Mouse (Mus musculus) neural tube, embryonic 12.5 days (tissue): ENCODE results near the gene Wdr82. TPM values are rescaled to one million over a fixed set of nuclear protein-coding genes. Genes with fewer than 3 reads are reported as not detected.

Experiments used
- ATAC-seq: fragments of 200-750 bp; cut with Nextera tagmentation; 2 replicates; pipeline ENCODE4 v1.8.0; 2017; ENCODE audit warnings: low read depth, mild to moderate bottlenecking, moderate TSS enrichment, moderate library complexity; ENCODE audit not compliant: low FRiP score
- H3K27ac ChIP-seq: fragments of 300-500 bp; sonication (generic); 2 replicates; pipeline ENCODE4 v1.5.1; 2016
- H3K27me3 ChIP-seq: fragments of 300-500 bp; sonication (generic); replicated peaks from 2 replicates; pipeline ENCODE4 v1.6.1; 2016; ENCODE audit warnings: mild to moderate bottlenecking
- H3K36me3 ChIP-seq: fragments of 300-500 bp; sonication (generic); 2 replicates; pipeline ENCODE4 v1.6.1; 2016; ENCODE audit warnings: mild to moderate bottlenecking
- H3K4me1 ChIP-seq: fragments of 300-500 bp; sonication (generic); 2 replicates; pipeline ENCODE4 v1.6.1; 2016
- H3K4me2 ChIP-seq: fragments of 300-500 bp; sonication (generic); replicated peaks from 2 replicates; pipeline ENCODE4 v1.6.1; 2016; ENCODE audit warnings: mild to moderate bottlenecking
- H3K4me3 ChIP-seq: fragments of 300-500 bp; sonication (generic); 2 replicates; pipeline ENCODE4 v1.5.1; 2016
- H3K9ac ChIP-seq: fragments of 300-500 bp; sonication (generic); 2 replicates; pipeline ENCODE4 v1.6.1; 2016; ENCODE audit warnings: mild to moderate bottlenecking
- H3K9me3 ChIP-seq: fragments of 300-500 bp; sonication (generic); 2 replicates; pipeline ENCODE4 v1.6.1; 2016; ENCODE audit warnings: mild to moderate bottlenecking
- WGBS: fragments of 180-500 bp; shearing (Covaris S2); methylation state at CpG from one replicate; pipeline ENCODE4 v1.1.7; 2016; 5-methylcytosine and 5-hydroxymethylcytosine counted together
- polyA plus RNA-seq: library from polyadenylated mRNA; unstranded; fragments of >200 nt; fragmentation: Nextera tagmentation; extraction: Ambion mirVana; gene quantifications from 2 replicates; pipeline ENCODE4 v1.2.1, GENCODE M21; 2016

Gene Wdr82
- polyA plus RNA-seq, 1 experiment from 2014 or later: 27.6 TPM

- no peak for ATAC-seq
- H3K4me3 ChIP-seq: no peak overlapping the region
- H3K9me3 ChIP-seq: no peaks in the 10 kb centered on the region
- H3K4me1 ChIP-seq: no peaks in the 10 kb centered on the region
- 92% methylated on average over 5 of the region's 5 CpGs for WGBS
- no peak overlapping the region for H3K27ac ChIP-seq
- no peak overlapping the region for H3K9ac ChIP-seq
- peaks cover 85% of the 10 kb centered on the region for H3K36me3 ChIP-seq
- H3K27me3 ChIP-seq: no peaks in the 10 kb centered on the region
- no peak overlapping the region for H3K4me2 ChIP-seq
Observed at GRCm38 (mm10) chr9:106183996-106184395, 13.3 kb downstream of the Wdr82 start.

GRCm38 (mm10) chr9:106191355-106191754 lies 20.6 kb downstream of the Wdr82 start:
- H3K9me3 ChIP-seq: no peaks in the 10 kb centered on the region
- peaks cover 6% of the 10 kb centered on the region for H3K4me1 ChIP-seq
- H3K4me2 ChIP-seq: no peak overlapping the region
- no peak overlapping the region for H3K9ac ChIP-seq
- no peak overlapping the region for H3K4me3 ChIP-seq
- 98% methylated on average over 1 of the region's 1 CpGs for WGBS
- no peaks in the 10 kb centered on the region for H3K27me3 ChIP-seq
- no peak for ATAC-seq
- H3K36me3 ChIP-seq: peaks cover 71% of the 10 kb centered on the region
- no peak overlapping the region for H3K27ac ChIP-seq

DNA sequence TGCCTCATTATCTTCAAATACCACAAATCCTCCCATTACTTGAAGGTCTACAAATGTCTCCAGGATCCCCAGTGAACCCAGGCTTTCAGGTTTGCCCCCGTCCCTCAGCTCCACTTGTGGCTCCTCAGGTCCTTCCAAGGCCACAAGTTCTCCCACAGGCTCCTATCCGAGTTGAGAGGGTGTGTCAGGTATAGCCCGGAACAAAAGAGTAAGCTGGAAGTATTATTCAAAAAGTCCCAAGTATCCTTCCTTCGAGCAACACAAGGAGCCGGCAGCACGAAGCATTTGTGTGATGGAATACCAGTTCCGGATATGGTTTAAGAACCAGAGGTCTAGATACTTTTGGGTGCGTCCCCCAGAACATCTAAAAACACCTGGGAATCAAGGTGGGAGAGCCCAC lies 21.3 kb downstream of the Wdr82 start:
- Histone ChIP-seq H3K9me3 (no peaks in the 10 kb centered on the region), H3K27ac (no peak overlapping the region), H3K4me2 (no peak overlapping the region), H3K4me1 (peaks cover 6% of the 10 kb centered on the region), H3K36me3 (peaks cover 64% of the 10 kb centered on the region), H3K4me3 (no peak overlapping the region), H3K9ac (no peak overlapping the region), H3K27me3 (no peaks in the 10 kb centered on the region)
- 96% methylated on average over 8 of the region's 8 CpGs for WGBS
- ATAC-seq: no peak

DNA sequence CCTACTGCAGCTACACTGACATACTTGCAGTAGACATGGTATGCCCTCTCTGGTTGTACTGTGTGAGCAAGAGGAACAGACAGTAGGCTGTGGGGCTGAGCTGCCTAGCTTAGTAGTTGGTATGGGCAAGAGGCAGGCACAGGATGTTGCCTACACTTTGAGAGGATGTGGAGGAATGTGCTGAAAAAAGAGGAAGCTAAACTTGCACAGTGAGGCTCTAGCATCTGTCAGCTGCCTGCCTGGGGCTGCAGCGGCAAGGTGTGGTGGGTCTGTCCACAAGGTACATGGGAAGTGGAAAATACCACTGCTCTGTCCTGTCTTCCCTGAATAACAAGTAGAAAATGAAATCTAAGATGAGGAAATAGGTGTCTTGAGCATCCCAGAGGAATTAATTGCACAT lies 22.3 kb downstream of the Wdr82 start:
- Histone ChIP-seq H3K9ac (no peak overlapping the region), H3K4me2 (no peak overlapping the region), H3K27ac (no peak overlapping the region), H3K36me3 (peaks cover 56% of the 10 kb centered on the region), H3K27me3 (no peaks in the 10 kb centered on the region), H3K4me1 (peaks cover 7% of the 10 kb centered on the region), H3K4me3 (no peak overlapping the region), H3K9me3 (no peaks in the 10 kb centered on the region)
- WGBS: 97% methylated on average over 1 of the region's 1 CpGs
- no peak for ATAC-seq

GRCm38 (mm10) chr9:106193930-106194807 lies 23.4 kb downstream of the Wdr82 start:
- no peak overlapping the region for H3K4me3 ChIP-seq
- H3K4me1 ChIP-seq: peaks cover 17% of the 10 kb centered on the region
- H3K4me2 ChIP-seq: no peak overlapping the region
- no peaks in the 10 kb centered on the region for H3K9me3 ChIP-seq
- H3K36me3 ChIP-seq: peaks cover 44% of the 10 kb centered on the region
- no peak overlapping the region for H3K9ac ChIP-seq
- H3K27me3 ChIP-seq: no peaks in the 10 kb centered on the region
- 93% methylated on average over 8 of the region's 8 CpGs for WGBS
- H3K27ac ChIP-seq: no peak overlapping the region
- ATAC-seq: no peak

- Histone ChIP-seq H3K36me3 (peaks cover 29% of the 10 kb centered on the region), H3K27me3 (no peaks in the 10 kb centered on the region), H3K9ac (0 out of 2 replicates have a peak overlapping the region, but pooled peaks have one; percentile 13), H3K4me1 (peaks cover 22% of the 10 kb centered on the region), H3K9me3 (no peaks in the 10 kb centered on the region), H3K4me2 (no peak overlapping the region), H3K27ac (no peak overlapping the region), H3K4me3 (no peak overlapping the region)
- ATAC-seq: no peak
- WGBS: 81% methylated on average over 8 of the region's 8 CpGs
Observed at GRCm38 (mm10) chr9:106195693-106196092, 25.0 kb downstream of the Wdr82 start.

DNA sequence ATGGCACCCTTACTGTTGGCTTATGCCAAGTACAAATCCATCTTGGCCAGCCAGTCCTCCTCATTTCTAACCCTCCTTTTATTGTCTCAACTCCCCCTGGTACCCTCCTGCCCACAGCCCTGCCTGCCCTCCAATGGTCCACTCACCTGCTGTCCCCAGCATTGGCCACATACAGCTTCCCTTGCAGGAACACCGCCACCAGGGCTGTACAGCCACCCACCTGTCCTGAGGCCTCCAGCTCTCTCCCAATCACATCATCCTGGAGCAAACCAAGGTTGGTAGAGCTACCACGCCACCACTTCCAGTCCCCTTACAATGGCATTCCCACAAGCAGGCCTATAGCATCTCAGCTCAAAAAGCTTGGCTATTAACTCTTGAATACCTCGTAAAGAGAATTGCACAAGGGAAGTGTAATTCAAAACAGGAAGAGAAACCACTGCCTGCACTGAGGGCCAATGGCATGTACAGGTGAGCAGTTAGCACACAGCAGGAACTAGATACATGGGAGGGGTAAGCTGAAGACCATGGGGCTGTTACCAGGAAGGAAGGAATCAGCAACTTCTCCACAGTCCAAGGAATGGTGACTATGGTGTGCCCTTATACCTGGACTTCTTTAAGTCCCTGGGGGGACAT lies 26.5 kb downstream of the Wdr82 start:
- no peaks in the 10 kb centered on the region for H3K27me3 ChIP-seq
- H3K9me3 ChIP-seq: no peaks in the 10 kb centered on the region
- WGBS: 69% methylated on average over 3 of the region's 3 CpGs
- no peak overlapping the region for H3K4me3 ChIP-seq
- H3K4me2 ChIP-seq: no peak overlapping the region
- H3K4me1 ChIP-seq: peaks cover 22% of the 10 kb centered on the region
- ATAC-seq: no peak
- no peak overlapping the region for H3K27ac ChIP-seq
- no peak overlapping the region for H3K9ac ChIP-seq
- peaks cover 16% of the 10 kb centered on the region for H3K36me3 ChIP-seq

DNA sequence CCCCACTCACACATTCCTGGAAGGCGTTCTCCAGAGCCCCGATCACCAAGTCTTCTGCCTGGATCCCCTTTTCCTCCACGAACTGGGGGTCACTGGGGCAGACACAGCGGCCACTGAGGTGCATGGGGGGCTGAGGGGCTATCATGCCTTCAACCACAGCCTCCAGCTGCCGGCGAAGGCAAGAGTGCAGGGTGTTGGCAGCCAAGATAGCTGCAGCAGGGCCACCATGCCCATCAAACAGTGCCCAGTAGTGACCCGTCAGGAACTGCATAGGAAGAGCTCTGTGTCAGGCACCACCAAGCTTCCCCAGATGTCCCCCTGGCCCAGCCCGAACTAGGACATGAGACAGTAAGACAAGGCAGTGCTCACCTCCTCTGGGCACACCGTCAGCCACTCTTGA lies 27.0 kb downstream of the Wdr82 start:
- ATAC-seq: no peak
- Histone ChIP-seq H3K27ac (no peak overlapping the region), H3K4me1 (peaks cover 22% of the 10 kb centered on the region), H3K9ac (no peak overlapping the region), H3K4me3 (no peak overlapping the region), H3K9me3 (no peaks in the 10 kb centered on the region), H3K4me2 (peak overlapping the region; percentile 82), H3K27me3 (no peaks in the 10 kb centered on the region), H3K36me3 (peaks cover 12% of the 10 kb centered on the region; the same call in 1 of the 2 replicates)
- 89% methylated on average over 9 of the region's 9 CpGs for WGBS

- peak; percentile 46 for ATAC-seq
- WGBS: under 1% methylated on average over 51 of the region's 51 CpGs
- Histone ChIP-seq H3K27me3 (no peaks in the 10 kb centered on the region), H3K4me2 (peak overlapping the region; percentile 82), H3K36me3 (peaks cover 10% of the 10 kb centered on the region; the same call in 1 of the 2 replicates), H3K4me3 (peak overlapping the region; percentile 64), H3K9me3 (no peaks in the 10 kb centered on the region), H3K9ac (peak overlapping the region; percentile 85), H3K4me1 (peaks cover 30% of the 10 kb centered on the region), H3K27ac (no peak overlapping the region)
Observed at GRCm38 (mm10) chr9:106198962-106199458, 28.3 kb downstream of the Wdr82 start.

DNA sequence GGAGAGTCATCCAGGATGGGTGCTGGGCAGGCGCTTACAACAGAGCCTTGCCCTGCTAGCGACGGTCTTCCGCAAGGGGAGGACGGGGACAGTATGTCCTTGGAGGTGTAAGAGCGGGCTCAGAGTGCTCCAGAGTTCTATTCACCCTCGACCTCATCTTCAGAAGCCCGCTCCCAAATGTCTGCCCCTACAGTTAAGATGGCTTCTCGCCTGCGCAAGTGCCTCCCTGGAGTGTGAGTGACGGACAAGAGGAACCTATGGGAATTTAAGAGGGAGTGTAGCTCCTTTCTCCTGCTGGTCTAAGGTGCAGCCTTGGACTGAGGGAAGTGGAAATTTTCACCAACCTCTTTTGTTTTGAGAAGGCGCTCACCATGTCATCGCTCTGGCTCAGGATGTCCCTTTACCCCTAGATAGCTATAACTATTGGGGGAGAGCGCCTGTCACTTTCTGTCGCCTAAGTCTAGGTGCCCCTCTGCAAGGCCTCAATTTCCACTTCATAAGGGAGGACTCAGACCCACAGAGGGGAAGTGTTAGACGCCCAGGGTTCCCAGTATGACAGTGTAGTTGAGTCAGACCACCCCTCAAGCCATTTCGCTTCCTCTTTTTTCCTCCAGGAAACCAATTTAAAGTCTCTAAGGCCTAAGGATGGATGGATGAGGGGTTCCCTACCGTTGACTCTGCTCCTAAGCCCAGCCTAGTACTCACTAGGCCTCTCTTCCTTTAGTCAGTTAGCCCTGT lies 29.0 kb downstream of the Wdr82 start, which contains the start of gene Ppm1m:
Gene Ppm1m, minus strand, starts transcription at position 212 of the 738 bp plus-strand sequence.
- H3K27ac ChIP-seq: no peak within 1 kb of the TSS

GRCm38 (mm10) chr9:106201895-106202294 lies 31.2 kb downstream of the Wdr82 start:
- no peaks in the 10 kb centered on the region for H3K27me3 ChIP-seq
- H3K9ac ChIP-seq: no peak overlapping the region
- H3K9me3 ChIP-seq: no peaks in the 10 kb centered on the region
- no peak overlapping the region for H3K27ac ChIP-seq
- WGBS: 90% methylated on average over 3 of the region's 3 CpGs
- peaks cover 37% of the 10 kb centered on the region for H3K4me1 ChIP-seq
- H3K4me2 ChIP-seq: peak overlapping the region; percentile 70
- no peak for ATAC-seq
- no peak overlapping the region for H3K4me3 ChIP-seq
- no peaks in the 10 kb centered on the region for H3K36me3 ChIP-seq

More for the DNA sequence above, 29.0 kb downstream of the Wdr82 start, which contains the start of gene Ppm1m:
- Histone ChIP-seq H3K9ac (peak within 1 kb of the TSS; percentile 85), H3K27me3 (no peaks in the 10 kb centered on the region), H3K4me2 (peak within 1 kb of the TSS; percentile 82), H3K9me3 (no peaks in the 10 kb centered on the region), H3K36me3 (peaks cover 5% of the 10 kb centered on the region; the same call in 1 of the 2 replicates), H3K4me1 (peaks cover 37% of the 10 kb centered on the region), H3K4me3 (peak within 1 kb of the TSS; percentile 64)
- ATAC-seq: peak; percentile 5; the same call in 1 of the 2 replicates
- 48% methylated on average over 18 of the region's 18 CpGs for whole genome bisulfite sequencing
